Mouse (Mus musculus): ENCODE results near the gene Tead4.

GRCm38 (mm10) chr6:128295876-128296749 is 4.5 kb downstream of the Tead4 start:
- TF ChIP-seq CTCF (IDR thresholded peaks at IDR 0.05; ENCODE audit: low read depth) = no peak
- TF ChIP-seq EP300 (IDR thresholded peaks at IDR 0.05; ENCODE audit: low read depth) = no peak

Measured in liver, postnatal 0 days (tissue).